ENCODE assay signal across 8 mouse cellular contexts in genomic region chr5:149322938-149323553, GRCm38 (mm10). TPM values are rescaled to one million over a fixed set of nuclear protein-coding genes. Genes with fewer than 3 reads are reported as not detected.
DNase-seq lines count a peak whose midpoint lies in the region; ATAC-seq and TF ChIP-seq lines count a peak whose summit lies in the region.

No protein-coding gene starts in this region.

- no peak overlapping the region for H3K4me2 ChIP-seq in forebrain, embryonic 13.5 days
- H3K4me2 ChIP-seq in intestine, embryonic 15.5 days (replicated peaks) = peak overlapping the region; percentile 24; the same call in 1 of the 2 replicates
- 0 out of 2 replicates have a peak overlapping the region, but pooled peaks have one; percentile 0 for H3K4me2 ChIP-seq in liver, embryonic 13.5 days

- DNase-seq in left cerebral cortex, postnatal 4 days = peak; percentile 88
- DNase-seq in left cerebral cortex, adult 8-10 months (ENCODE audit: low spot score in 2 of 2) = no peak
- no peak for DNase-seq in liver, embryonic 13.5 days
- DNase-seq in left cerebral cortex, adult 2 months (ENCODE audit: extremely low spot score in 1 of 2, low spot score in 2 of 2) = no peak
- DNase-seq in right cerebral cortex, postnatal 25 days = no peak
- DNase-seq in left cerebral cortex, postnatal 36 days (ENCODE audit: low spot score in 2 of 2) = no peak

- WGBS in forebrain, embryonic 13.5 days = 91% methylated on average over 9 of the region's 9 CpGs
- 71% methylated on average over 9 of the region's 9 CpGs for WGBS in intestine, embryonic 15.5 days
- 72% methylated on average over 9 of the region's 9 CpGs for WGBS in liver, embryonic 13.5 days (ENCODE audit: insufficient replicate concordance)

- no peak for TF ChIP-seq CTCF in left cerebral cortex, adult 2 months (IDR thresholded peaks at IDR 0.05)

- no peak overlapping the region for H3K4me3 ChIP-seq in forebrain, embryonic 13.5 days
- H3K4me3 ChIP-seq in intestine, embryonic 15.5 days (replicated peaks) = no peak overlapping the region
- H3K4me3 ChIP-seq in liver, embryonic 13.5 days (replicated peaks) = no peak overlapping the region
- H3K4me3 ChIP-seq in left cerebral cortex, adult 2 months = no peak overlapping the region

- no peaks in the 10 kb centered on the region for H3K27me3 ChIP-seq in forebrain, embryonic 13.5 days
- H3K27me3 ChIP-seq in intestine, embryonic 15.5 days (replicated peaks) = no peaks in the 10 kb centered on the region
- peaks cover 27% of the 10 kb centered on the region for H3K27me3 ChIP-seq in liver, embryonic 13.5 days

- H3K9ac ChIP-seq in forebrain, embryonic 13.5 days = no peak overlapping the region
- H3K9ac ChIP-seq in intestine, embryonic 15.5 days = no peak overlapping the region
- no peak overlapping the region for H3K9ac ChIP-seq in liver, embryonic 13.5 days

- intact Hi-C loops in left cerebral cortex, postnatal 4 days (cut with DNase I) = no loop called here
- intact Hi-C loops in left cerebral cortex, adult 2 months (cut with DNase I) = no loop called here
- intact Hi-C loops in left cerebral cortex, postnatal 36 days (cut with DNase I) = no loop called here

- H3K4me1 ChIP-seq in forebrain, embryonic 13.5 days = peaks cover 36% of the 10 kb centered on the region
- peaks cover 32% of the 10 kb centered on the region for H3K4me1 ChIP-seq in intestine, embryonic 15.5 days (replicated peaks)
- peaks cover 22% of the 10 kb centered on the region for H3K4me1 ChIP-seq in liver, embryonic 13.5 days (replicated peaks)

- no peaks in the 10 kb centered on the region for H3K9me3 ChIP-seq in forebrain, embryonic 13.5 days (replicated peaks)
- no peaks in the 10 kb centered on the region for H3K9me3 ChIP-seq in intestine, embryonic 15.5 days
- no peaks in the 10 kb centered on the region for H3K9me3 ChIP-seq in liver, embryonic 13.5 days (replicated peaks)

- no peaks in the 10 kb centered on the region for H3K36me3 ChIP-seq in forebrain, embryonic 13.5 days (ENCODE audit: poor library complexity, severe bottlenecking)
- H3K36me3 ChIP-seq in intestine, embryonic 15.5 days = no peaks in the 10 kb centered on the region
- H3K36me3 ChIP-seq in liver, embryonic 13.5 days = no peaks in the 10 kb centered on the region

- peak overlapping the region; percentile 49 for H3K27ac ChIP-seq in forebrain, embryonic 13.5 days
- H3K27ac ChIP-seq in intestine, embryonic 15.5 days = peak overlapping the region; percentile 40; the same call in 1 of the 2 replicates
- no peak overlapping the region for H3K27ac ChIP-seq in liver, embryonic 13.5 days
- no peak overlapping the region for H3K27ac ChIP-seq in left cerebral cortex, adult 2 months

- no peak for ATAC-seq in forebrain, embryonic 13.5 days
- ATAC-seq in intestine, embryonic 15.5 days = peak; percentile 65
- ATAC-seq in liver, embryonic 13.5 days (ENCODE audit: low read depth) = peak; percentile 37; the same call in 1 of the 2 replicates

RNA-seq across cellular contexts. Expression of gene Alox5ap, which starts 58.5 kb away (rescaled TPM):
- 1 to 10 TPM; 6.4 to 7.8 TPM for total RNA-seq in left cerebral cortex, postnatal 4 days (2021)
- 10 to 100 TPM in 3 of 4 experiments, 1 to 10 TPM in 1; 6.7 to 14.3 (median 11.2) TPM for total RNA-seq in left cerebral cortex, adult 8-10 months (2022)
- polyA plus RNA-seq in forebrain, embryonic 13.5 days (2015; fragmentation: Nextera tagmentation; extraction: Ambion mirVana) = 5.2 and 7.5 TPM in 2 replicates
- polyA plus RNA-seq in intestine, embryonic 15.5 days (2015; fragmentation: Nextera tagmentation; extraction: Ambion mirVana) = 11.7 and 13.2 TPM in 2 replicates
- 22.5 and 24.7 TPM in 2 replicates for polyA plus RNA-seq in liver, embryonic 13.5 days (2015; fragmentation: Nextera tagmentation; extraction: Ambion mirVana)
- 10 to 100 TPM; 10.0 to 12.2 TPM for total RNA-seq in left cerebral cortex, adult 2 months (2021)
- 10 to 100 TPM; 12.5 to 14.2 TPM for total RNA-seq in left cerebral cortex, postnatal 36 days (2021)

Comparison
In these comparisons a context has a peak if more than half of its experiments do, and no peak if none do; other contexts are left out.
1. H3K27ac ChIP-seq: peak in forebrain, embryonic 13.5 days (single experiment) and intestine, embryonic 15.5 days (single experiment); none in liver, embryonic 13.5 days (single experiment) and left cerebral cortex, adult 2 months (single experiment).